Mouse (Mus musculus): ENCODE results near the gene Ssr2. TPM values are rescaled to one million over a fixed set of nuclear protein-coding genes. Genes with fewer than 3 reads are reported as not detected.

Ssr2 gene
- polyA plus RNA-seq, 1 experiment from 2014 or later = 307 TPM

GRCm38 (mm10) chr3:88615902-88616391, 40.3 kb downstream of the Ssr2 start:
- peak overlapping the region; percentile 61 for H3K9ac ChIP-seq (ENCODE audit: low read length)
- peak; percentile 49; the same call in 1 of the 2 replicates for ATAC-seq (ENCODE audit: insufficient read depth, low FRiP score)

GRCm38 (mm10) chr3:88616951-88617500, 41.4 kb downstream of the Ssr2 start:
- Histone ChIP-seq H3K27ac (ENCODE audit: low read length) (peak overlapping the region; percentile 76; the same call in 1 of the 2 replicates), H3K4me1 (ENCODE audit: control insufficient read depth, insufficient read depth, low read length) (peaks cover 20% of the 10 kb centered on the region), H3K27me3 (ENCODE audit: control insufficient read depth, insufficient read depth, low read length) (no peaks in the 10 kb centered on the region), H3K9ac (ENCODE audit: low read length) (peak overlapping the region; percentile 61), H3K4me2 (ENCODE audit: low read depth, low read length) (peak overlapping the region; percentile 32), H3K36me3 (ENCODE audit: control insufficient read depth, insufficient read depth, low read length) (no peaks in the 10 kb centered on the region), H3K4me3 (replicated peaks; ENCODE audit: low read length) (peak overlapping the region; percentile 26; the same call in 1 of the 2 replicates), H3K9me3 (replicated peaks; ENCODE audit: control insufficient read depth, low read length) (no peaks in the 10 kb centered on the region)
- ATAC-seq (ENCODE audit: insufficient read depth, low FRiP score) = no peak
- 78% methylated on average over 3 of the region's 3 CpGs for WGBS

More at GRCm38 (mm10) chr3:88615902-88616391, 40.3 kb downstream of the Ssr2 start:
- H3K27me3 ChIP-seq (ENCODE audit: control insufficient read depth, insufficient read depth, low read length) = no peaks in the 10 kb centered on the region
- H3K9me3 ChIP-seq (replicated peaks; ENCODE audit: control insufficient read depth, low read length) = no peaks in the 10 kb centered on the region
- H3K4me1 ChIP-seq (ENCODE audit: control insufficient read depth, insufficient read depth, low read length) = peaks cover 20% of the 10 kb centered on the region
- peak overlapping the region; percentile 76 for H3K27ac ChIP-seq (ENCODE audit: low read length)
- peak overlapping the region; percentile 26 for H3K4me3 ChIP-seq (replicated peaks; ENCODE audit: low read length)
- H3K36me3 ChIP-seq (ENCODE audit: control insufficient read depth, insufficient read depth, low read length) = no peaks in the 10 kb centered on the region
- 46% methylated on average over 9 of the region's 9 CpGs for WGBS
- H3K4me2 ChIP-seq (ENCODE audit: low read depth, low read length) = peak overlapping the region; percentile 32; the same call in 1 of the 2 replicates

GRCm38 (mm10) chr3:88618074-88618871, 42.6 kb downstream of the Ssr2 start:
- Histone ChIP-seq H3K9me3 (replicated peaks; ENCODE audit: control insufficient read depth, low read length) (no peaks in the 10 kb centered on the region), H3K4me3 (replicated peaks; ENCODE audit: low read length) (no peak overlapping the region), H3K9ac (ENCODE audit: low read length) (no peak overlapping the region), H3K4me2 (ENCODE audit: low read depth, low read length) (no peak overlapping the region), H3K27me3 (ENCODE audit: control insufficient read depth, insufficient read depth, low read length) (no peaks in the 10 kb centered on the region), H3K4me1 (ENCODE audit: control insufficient read depth, insufficient read depth, low read length) (peaks cover 20% of the 10 kb centered on the region), H3K36me3 (ENCODE audit: control insufficient read depth, insufficient read depth, low read length) (no peaks in the 10 kb centered on the region), H3K27ac (ENCODE audit: low read length) (no peak overlapping the region)
- ATAC-seq (ENCODE audit: insufficient read depth, low FRiP score) = no peak
- WGBS = 68% methylated on average over 8 of the region's 8 CpGs

GRCm38 (mm10) chr3:88619113-88620097, 43.7 kb downstream of the Ssr2 start:
- Histone ChIP-seq H3K9me3 (replicated peaks; ENCODE audit: control insufficient read depth, low read length) (no peaks in the 10 kb centered on the region), H3K4me1 (ENCODE audit: control insufficient read depth, insufficient read depth, low read length) (peaks cover 31% of the 10 kb centered on the region), H3K4me3 (replicated peaks; ENCODE audit: low read length) (no peak overlapping the region), H3K36me3 (ENCODE audit: control insufficient read depth, insufficient read depth, low read length) (no peaks in the 10 kb centered on the region), H3K27ac (ENCODE audit: low read length) (no peak overlapping the region), H3K27me3 (ENCODE audit: control insufficient read depth, insufficient read depth, low read length) (no peaks in the 10 kb centered on the region), H3K9ac (ENCODE audit: low read length) (no peak overlapping the region), H3K4me2 (ENCODE audit: low read depth, low read length) (no peak overlapping the region)
- ATAC-seq (ENCODE audit: insufficient read depth, low FRiP score) = no peak
- WGBS = 55% methylated on average over 9 of the region's 9 CpGs

GRCm38 (mm10) chr3:88620146-88620991, 44.7 kb downstream of the Ssr2 start:
- Histone ChIP-seq H3K27me3 (ENCODE audit: control insufficient read depth, insufficient read depth, low read length) (no peaks in the 10 kb centered on the region), H3K36me3 (ENCODE audit: control insufficient read depth, insufficient read depth, low read length) (no peaks in the 10 kb centered on the region), H3K9me3 (replicated peaks; ENCODE audit: control insufficient read depth, low read length) (no peaks in the 10 kb centered on the region), H3K4me2 (ENCODE audit: low read depth, low read length) (peak overlapping the region; percentile 94), H3K9ac (ENCODE audit: low read length) (peak overlapping the region; percentile 98), H3K27ac (ENCODE audit: low read length) (peak overlapping the region; percentile 98), H3K4me3 (replicated peaks; ENCODE audit: low read length) (peak overlapping the region; percentile 87), H3K4me1 (ENCODE audit: control insufficient read depth, insufficient read depth, low read length) (peaks cover 38% of the 10 kb centered on the region)
- 16% methylated on average over 15 of the region's 15 CpGs for WGBS
- no peak for ATAC-seq (ENCODE audit: insufficient read depth, low FRiP score)

- Histone ChIP-seq H3K27me3 (ENCODE audit: control insufficient read depth, insufficient read depth, low read length) (no peaks in the 10 kb centered on the region), H3K9ac (ENCODE audit: low read length) (peak overlapping the region; percentile 98), H3K36me3 (ENCODE audit: control insufficient read depth, insufficient read depth, low read length) (no peaks in the 10 kb centered on the region), H3K27ac (ENCODE audit: low read length) (peak overlapping the region; percentile 98), H3K4me3 (replicated peaks; ENCODE audit: low read length) (peak overlapping the region; percentile 87), H3K4me2 (ENCODE audit: low read depth, low read length) (peak overlapping the region; percentile 94), H3K4me1 (ENCODE audit: control insufficient read depth, insufficient read depth, low read length) (peaks cover 39% of the 10 kb centered on the region), H3K9me3 (replicated peaks; ENCODE audit: control insufficient read depth, low read length) (no peaks in the 10 kb centered on the region)
- peak; percentile 80 for ATAC-seq (ENCODE audit: insufficient read depth, low FRiP score)
- under 1% methylated on average over 64 of the region's 64 CpGs for WGBS
These were observed 45.4 kb downstream of the Ssr2 start for GRCm38 (mm10) chr3:88620992-88621536.

GRCm38 (mm10) chr3:88621537-88622112, 45.9 kb downstream of the Ssr2 start:
- peaks cover 41% of the 10 kb centered on the region for H3K4me1 ChIP-seq (ENCODE audit: control insufficient read depth, insufficient read depth, low read length)
- WGBS = under 1% methylated on average over 36 of the region's 36 CpGs

More at GRCm38 (mm10) chr3:88621537-88622112, 45.9 kb downstream of the Ssr2 start:
- peak overlapping the region; percentile 98 for H3K9ac ChIP-seq (ENCODE audit: low read length)
- H3K9me3 ChIP-seq (replicated peaks; ENCODE audit: control insufficient read depth, low read length) = no peaks in the 10 kb centered on the region
- peak overlapping the region; percentile 98 for H3K27ac ChIP-seq (ENCODE audit: low read length)
- no peaks in the 10 kb centered on the region for H3K27me3 ChIP-seq (ENCODE audit: control insufficient read depth, insufficient read depth, low read length)
- H3K36me3 ChIP-seq (ENCODE audit: control insufficient read depth, insufficient read depth, low read length) = no peaks in the 10 kb centered on the region
- peak overlapping the region; percentile 94 for H3K4me2 ChIP-seq (ENCODE audit: low read depth, low read length)
- ATAC-seq (ENCODE audit: insufficient read depth, low FRiP score) = peak; percentile 50; the same call in 1 of the 2 replicates
- H3K4me3 ChIP-seq (replicated peaks; ENCODE audit: low read length) = peak overlapping the region; percentile 87
